Mouse (Mus musculus) kidney, adult 8-10 months (tissue): ENCODE data around the gene Foxs1.

Source experiments
- DNase-seq, 2 experiments: peaks; one replicate each; pipeline ENCODE4 v3.0.0; 2022

The Foxs1 gene

DNA sequence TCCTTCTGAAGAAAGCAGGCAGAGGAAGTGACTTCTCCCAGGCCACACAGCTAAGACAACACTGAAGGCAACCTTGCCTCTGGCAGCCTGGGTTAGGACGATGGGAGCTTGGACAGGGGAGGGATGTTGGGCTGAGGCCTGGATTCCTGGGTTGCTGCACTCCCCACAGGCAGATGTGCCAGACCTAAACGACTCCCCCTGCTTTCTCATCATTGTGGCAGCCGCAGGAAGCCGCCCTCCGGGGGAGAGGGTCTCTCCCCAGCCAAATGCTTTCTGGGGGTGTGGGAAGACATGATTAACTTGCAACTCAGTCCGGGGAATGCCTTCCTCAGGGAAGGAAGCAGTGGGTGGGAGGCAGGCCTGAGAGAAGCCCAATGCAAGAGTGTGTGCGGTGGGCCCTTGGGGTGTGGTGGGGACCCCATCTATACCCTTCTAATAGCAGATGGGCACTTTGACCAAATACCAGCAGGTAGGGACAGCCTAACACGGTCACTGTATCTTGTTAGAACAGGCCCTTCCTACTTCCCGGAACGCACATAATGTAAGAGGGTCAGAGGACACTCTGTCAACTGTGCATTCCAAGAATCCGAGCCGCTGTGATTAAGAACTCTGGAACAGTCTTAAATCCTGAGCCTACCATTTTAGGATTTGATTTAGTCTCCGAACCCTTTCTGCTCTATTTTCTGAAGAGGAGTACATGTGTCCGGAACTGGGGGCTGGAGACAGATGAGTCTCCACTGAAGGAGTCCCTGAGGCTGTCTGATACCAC, 4.6 kb downstream of the Foxs1 start:
- no peak for DNase-seq

- no peak for DNase-seq
Observed at GRCm38 (mm10) chr2:152927371-152927770, 5.6 kb downstream of the Foxs1 start.

DNA sequence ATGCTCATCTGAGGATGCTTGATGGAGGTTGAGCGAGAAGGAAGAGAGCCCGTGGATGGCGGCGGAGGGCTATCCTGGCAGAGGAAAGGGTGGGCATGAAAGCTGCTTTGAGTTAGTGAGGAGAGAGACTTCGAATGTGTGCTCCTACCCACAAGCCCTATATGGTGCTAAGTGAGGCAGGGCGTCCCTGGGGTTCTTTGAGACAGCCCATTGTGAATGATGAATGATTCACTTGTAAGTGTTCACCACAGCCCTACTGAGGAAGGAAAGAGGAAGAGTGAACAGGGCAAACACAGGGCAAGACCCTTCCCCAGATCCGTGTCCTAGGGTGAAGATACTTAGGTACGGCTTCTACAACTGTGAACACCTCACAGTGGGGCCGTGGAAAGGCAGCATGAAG, 6.1 kb downstream of the Foxs1 start:
- no peak for DNase-seq

DNA sequence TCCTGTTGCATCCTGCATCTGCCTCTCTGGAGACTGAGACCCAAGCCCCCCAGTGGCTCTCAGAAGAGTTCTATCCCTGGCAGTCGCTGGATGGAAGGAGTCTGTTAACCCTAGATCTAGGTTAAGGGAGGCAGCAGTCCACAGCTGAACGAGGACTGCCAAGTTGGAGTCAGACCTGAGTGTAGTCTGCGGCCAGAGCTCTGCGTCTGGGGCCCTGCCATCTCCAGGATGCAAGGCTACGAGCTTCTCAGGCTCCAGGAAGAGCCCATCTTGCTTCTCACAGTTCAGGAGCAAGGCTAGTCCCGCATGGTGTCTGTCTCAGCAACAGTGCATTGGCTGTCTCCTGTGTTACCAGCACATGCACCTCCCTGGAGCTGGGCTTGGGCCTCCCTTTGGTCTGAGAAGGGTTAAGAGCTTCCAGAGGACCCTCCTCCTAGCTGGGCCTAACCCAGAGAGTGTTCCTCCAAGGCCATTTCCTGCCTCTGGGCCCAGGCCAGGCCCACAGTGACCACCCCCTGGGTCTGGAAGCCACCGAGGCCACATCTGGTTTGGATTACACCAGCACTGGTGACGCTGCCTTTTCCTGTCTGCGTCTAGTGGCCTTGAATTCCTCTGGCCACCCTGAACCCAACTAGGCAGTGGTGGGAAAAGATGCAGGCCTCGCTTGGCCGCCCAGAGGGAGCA, 7.7 kb downstream of the Foxs1 start:
- DNase-seq = peak; percentile 50 to 58

DNA sequence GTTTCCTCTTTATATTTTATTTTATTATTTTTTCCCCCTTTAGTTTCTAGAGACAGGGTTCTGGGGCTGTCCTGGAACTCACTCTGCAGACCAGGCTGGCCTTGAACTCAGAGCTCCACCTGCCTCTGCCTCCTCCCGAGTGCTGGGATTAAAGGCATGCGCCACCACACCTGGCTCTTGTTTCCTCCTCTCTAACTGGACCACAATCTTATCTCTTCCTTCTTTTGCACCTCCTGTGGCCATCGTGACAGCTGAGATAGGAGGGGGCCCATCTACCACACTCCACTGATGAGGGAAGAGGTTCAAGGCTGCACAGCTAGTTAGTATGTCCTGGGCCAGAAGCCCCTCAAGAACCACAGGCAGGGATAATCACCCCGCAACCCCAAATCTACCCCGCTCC, 8.5 kb downstream of the Foxs1 start:
- no peak for DNase-seq

GRCm38 (mm10) chr2:152924128-152924527, 8.9 kb downstream of the Foxs1 start:
- no peak for DNase-seq

- DNase-seq = no peak
Observed at GRCm38 (mm10) chr2:152923621-152924020, 9.4 kb downstream of the Foxs1 start.

DNA sequence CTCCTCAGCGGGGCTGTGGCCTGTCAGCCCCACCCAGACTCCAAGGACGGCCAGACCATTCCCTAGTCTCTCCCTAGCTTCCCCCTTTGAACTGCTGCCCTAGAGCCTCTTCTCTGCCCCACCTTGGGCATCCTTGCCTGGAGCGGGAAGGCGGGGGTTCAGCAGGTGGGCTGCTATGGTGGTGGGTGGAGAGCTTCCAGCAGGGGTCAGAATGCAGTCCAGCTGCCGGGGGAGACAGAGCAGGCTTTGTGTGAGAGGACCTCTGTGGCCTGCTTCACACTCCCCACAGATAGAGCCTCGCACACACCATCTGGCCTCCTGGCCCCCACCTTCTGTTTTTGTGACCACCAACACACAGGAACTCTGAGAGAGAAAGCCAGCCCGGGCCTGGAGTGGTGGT, 10.6 kb downstream of the Foxs1 start:
- DNase-seq = no peak

- no peak for DNase-seq
Observed at GRCm38 (mm10) chr2:152917671-152918070, 15.3 kb downstream of the Foxs1 start.

DNA sequence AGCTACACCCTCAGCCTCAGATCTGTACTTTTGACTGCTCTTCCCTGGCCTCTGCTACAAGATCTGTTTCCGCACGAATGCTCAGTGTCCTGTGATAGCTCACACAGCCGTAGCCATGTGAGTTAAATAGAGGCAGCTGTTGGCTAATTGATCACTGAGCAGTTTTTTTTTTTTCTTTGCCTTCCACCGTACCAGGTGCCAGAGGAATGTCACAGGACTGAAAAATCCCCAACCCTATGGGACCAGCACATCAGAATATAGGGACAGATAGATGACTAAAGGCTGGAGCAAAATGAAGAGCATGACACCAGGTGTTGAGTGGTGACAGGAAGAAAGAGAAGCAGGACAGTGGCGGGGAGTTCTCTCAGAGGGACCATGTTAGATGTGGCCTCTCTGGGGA, 16.9 kb downstream of the Foxs1 start:
- DNase-seq = no peak

DNA sequence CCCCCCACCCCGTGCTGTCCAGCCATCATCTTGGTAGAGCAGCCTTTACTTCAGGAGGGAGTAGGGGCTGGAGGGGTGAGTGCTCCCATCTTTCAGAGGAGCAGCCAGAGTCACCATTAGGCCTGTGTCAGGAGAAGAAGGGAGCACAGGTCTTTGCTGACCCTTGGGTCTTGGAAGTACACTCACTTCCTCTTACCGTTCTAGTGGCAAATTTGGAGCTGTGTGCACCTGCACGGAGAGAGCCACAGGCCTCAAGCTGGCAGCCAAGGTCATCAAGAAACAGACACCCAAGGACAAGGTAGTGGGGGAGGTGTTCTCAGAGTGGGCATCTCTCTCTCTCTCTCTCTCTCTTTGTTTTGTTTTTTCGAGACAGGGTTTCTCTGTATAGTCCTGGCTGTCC, 17.6 kb downstream of the Foxs1 start:
- DNase-seq = no peak

GRCm38 (mm10) chr2:152914310-152915120, 18.5 kb downstream of the Foxs1 start:
- DNase-seq = peak; percentile 65 to 85

DNA sequence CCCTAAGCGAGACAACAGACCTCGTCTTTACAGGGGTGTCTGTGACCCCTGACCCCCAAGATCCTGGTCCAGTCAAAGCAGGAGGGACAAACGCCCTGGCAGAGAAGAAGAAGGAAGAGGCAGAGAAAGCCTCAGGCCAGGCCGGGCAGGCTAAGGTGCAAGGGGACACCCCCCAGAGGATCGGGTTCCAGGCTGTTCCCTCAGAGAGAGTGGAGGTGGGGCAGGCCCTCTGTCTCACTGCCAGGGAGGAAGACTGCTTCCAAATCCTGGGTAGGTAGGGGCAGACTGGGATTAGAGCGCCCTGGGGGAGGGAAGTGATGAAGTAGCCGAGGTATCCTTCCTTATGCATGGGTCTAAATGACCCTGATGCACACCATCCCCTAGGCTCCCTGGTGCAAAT, 19.5 kb downstream of the Foxs1 start:
- DNase-seq = no peak

DNA sequence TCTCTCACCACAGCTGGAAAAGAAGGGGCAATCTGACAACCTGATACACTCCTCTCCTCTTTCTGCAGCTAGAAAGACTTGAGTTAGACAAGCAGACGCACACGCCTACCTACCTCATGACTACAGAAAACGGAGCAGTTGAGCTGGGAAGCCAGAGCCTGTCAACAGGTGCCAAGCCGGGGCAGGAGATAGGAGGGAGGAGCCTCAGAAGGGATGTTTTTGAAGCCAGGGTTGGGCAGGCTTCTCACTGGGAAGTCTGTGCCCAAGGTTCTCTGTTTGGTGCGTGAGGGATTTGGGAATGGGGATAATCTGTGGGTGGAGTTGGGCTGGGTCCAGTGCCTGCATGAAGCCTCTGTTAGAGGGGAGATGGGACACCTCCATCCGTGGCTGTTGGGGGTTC, 21.6 kb downstream of the Foxs1 start:
- DNase-seq = no peak

GRCm38 (mm10) chr2:152911031-152911430, 22.0 kb downstream of the Foxs1 start, which contains the start of gene Mylk2:
Mylk2 (plus strand) TSS chr2:152911352.
- DNase-seq = no peak

DNA sequence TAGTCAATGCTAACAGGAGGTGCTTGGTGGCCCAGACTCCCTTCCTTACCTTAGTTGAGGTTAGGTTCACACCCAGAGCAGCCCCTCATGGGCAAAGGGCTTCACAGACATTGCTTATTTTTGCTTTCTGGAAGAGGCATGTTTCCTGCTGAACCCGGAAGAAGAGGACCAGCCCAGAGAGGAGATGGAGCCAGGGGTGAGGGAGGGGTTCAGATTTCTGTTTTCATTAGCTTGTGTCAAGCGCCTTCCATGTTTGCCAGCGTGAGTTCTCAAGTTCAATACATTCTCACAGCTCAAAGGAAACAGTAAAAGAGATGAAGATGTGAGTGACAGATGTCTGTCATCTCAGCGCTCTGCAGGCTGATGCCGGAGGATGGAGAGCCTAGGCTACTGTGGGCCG, 23.2 kb downstream of the Foxs1 start:
- no peak for DNase-seq

- DNase-seq = no peak
Observed at GRCm38 (mm10) chr2:152907114-152907943, 25.7 kb downstream of the Foxs1 start.

- no peak for DNase-seq
Observed at GRCm38 (mm10) chr2:152906274-152907037, 26.6 kb downstream of the Foxs1 start.

DNA sequence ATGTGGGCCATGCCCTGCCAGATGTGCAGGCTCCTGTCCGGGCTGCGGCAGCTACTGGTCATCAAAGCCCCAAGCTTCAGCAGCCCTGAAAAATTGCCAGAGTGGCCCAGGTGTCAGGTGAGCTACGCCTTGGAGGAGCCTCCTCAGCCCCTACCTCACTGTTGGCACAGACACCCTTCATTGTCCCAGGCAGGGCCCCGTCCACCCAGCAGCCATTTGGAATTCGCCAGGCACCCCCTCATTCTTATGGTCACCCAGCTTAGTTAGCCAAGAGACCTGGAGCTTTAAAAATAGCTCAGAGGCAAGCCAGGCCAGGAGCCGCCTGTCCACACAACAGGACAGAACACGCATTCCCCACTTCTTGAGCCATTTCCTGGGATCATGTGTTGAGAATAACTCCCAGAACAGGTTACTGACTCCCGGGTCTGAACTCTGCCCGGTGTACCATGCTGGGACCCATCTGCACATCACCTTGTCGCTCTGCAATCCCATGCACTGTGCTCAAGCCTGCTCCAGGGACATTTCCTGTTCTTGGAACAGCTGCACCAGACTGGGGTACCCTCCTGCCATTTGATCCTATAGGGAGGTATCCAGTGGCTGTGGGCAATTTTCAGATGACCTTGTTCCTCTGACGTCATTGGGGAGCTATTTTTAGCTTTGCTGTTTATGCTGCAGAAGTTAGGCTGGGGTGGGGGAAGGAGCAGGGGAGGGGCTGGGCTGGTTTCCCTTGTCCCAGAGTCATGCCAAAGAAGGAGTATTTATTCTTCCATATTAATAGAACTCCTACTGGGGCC, 27.8 kb downstream of the Foxs1 start:
- peak in 1 of 2 experiments; percentile 28 for DNase-seq

DNA sequence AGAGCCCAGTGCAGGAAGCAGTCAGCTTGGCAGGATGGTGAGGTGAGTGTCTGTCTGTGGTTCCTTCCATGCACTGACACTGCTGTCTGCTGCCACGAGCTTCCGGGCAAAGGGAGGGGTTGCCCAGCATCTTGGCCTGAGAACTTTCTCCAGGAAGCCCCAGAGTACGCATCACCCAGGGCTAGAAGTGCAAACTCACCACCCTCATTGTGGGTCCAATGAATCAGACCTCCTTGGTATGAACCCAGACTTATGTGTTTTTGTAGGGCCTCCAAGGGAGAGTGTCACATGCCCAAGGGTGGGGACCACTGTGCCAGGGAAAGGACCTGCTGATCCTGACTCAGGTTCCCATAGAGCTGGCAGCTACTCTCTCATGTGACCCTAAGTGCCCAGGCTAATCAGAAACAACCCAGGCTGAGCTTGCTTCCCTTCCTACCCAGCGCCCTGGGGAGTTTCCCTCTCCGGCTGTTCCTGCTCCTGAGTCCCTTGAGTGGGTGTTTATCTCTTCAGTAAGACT, 28.8 kb downstream of the Foxs1 start:
- DNase-seq = no peak

DNA sequence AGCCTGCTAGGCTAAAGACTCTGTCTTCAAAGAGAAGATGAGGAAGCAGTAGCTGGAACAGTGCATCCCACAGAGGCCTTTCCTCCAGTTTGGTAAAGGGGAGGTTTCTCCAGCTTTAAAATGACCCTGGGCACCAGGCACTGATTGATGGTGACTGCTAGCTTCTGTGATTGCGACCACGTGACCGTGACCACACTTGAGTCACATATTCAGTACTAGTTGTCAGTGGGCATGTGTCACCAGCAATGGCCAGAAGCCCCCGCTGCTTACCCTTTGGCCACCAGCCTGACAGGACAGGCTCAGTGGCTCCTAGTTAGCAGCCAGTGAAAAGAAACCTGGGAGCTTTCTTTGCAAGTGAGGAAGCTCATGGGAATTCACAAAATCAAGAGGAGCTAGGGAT, 29.4 kb downstream of the Foxs1 start:
- no peak for DNase-seq
